Mouse (Mus musculus) megakaryocyte, adult 5-6 weeks (primary cell): ENCODE measurements around the gene Rnd3. TPM values are rescaled to one million over a fixed set of nuclear protein-coding genes. Genes with fewer than 3 reads are reported as not detected.

Experiments used
- ATAC-seq: 2 replicates; pipeline ENCODE4 v1.8.0; 2016; ENCODE audit warnings: mild to moderate bottlenecking, inconsistent platforms; ENCODE audit not compliant: poor library complexity, severe bottlenecking
- total RNA-seq, 2 experiments: library from RNA; stranded (forward) in 1 of 2; stranded (reverse) in 1 of 2; fragments of 153-499, 151-499 nt in 1 of 2; fragments of 221-1000, 200-1000 nt in 1 of 2; gene quantifications; 2 replicates each; pipeline versions ENCODE4 v1.2.3 to v1.2.4; 2015 to 2017

Rnd3 gene
- total RNA-seq, 2 experiments from 2014 or later, result 62.9 to 129 TPM

- no peak for ATAC-seq
Observed at GRCm38 (mm10) chr2:51132181-51132580, 16.7 kb downstream of the Rnd3 start.

- no peak for ATAC-seq
Observed at GRCm38 (mm10) chr2:51128090-51128489, 20.8 kb downstream of the Rnd3 start.

- no peak for ATAC-seq
Observed at GRCm38 (mm10) chr2:51110271-51110670, 38.6 kb downstream of the Rnd3 start.

- ATAC-seq, result peak; percentile 81
Observed at GRCm38 (mm10) chr2:51108631-51109030, 40.3 kb downstream of the Rnd3 start.

- ATAC-seq, result no peak
Observed at GRCm38 (mm10) chr2:51101187-51101586, 47.7 kb downstream of the Rnd3 start.

- no peak for ATAC-seq
Observed at GRCm38 (mm10) chr2:51099987-51100386, 48.9 kb downstream of the Rnd3 start.

GRCm38 (mm10) chr2:51099240-51099639, 49.7 kb downstream of the Rnd3 start:
- ATAC-seq, result peak; percentile 71

GRCm38 (mm10) chr2:51090688-51091087, 58.2 kb downstream of the Rnd3 start:
- ATAC-seq, result 0 out of 2 replicates have a peak, but pooled peaks have one; percentile 52

- no peak for ATAC-seq
Observed at GRCm38 (mm10) chr2:51090049-51090448, 58.9 kb downstream of the Rnd3 start.

GRCm38 (mm10) chr2:51088843-51089573, 59.9 kb downstream of the Rnd3 start:
- peak; percentile 23; the same call in 1 of the 2 replicates for ATAC-seq

GRCm38 (mm10) chr2:51088123-51088453, 60.8 kb downstream of the Rnd3 start:
- ATAC-seq, result no peak

GRCm38 (mm10) chr2:51087307-51088122, 61.4 kb downstream of the Rnd3 start:
- no peak for ATAC-seq

- no peak for ATAC-seq
Observed at GRCm38 (mm10) chr2:51085155-51085554, 63.8 kb downstream of the Rnd3 start.

GRCm38 (mm10) chr2:51082714-51083351, 66.1 kb downstream of the Rnd3 start:
- ATAC-seq, result no peak
